Mouse (Mus musculus) CH12.LX (cell line): ENCODE results near the gene Pou2f1.

Experiments
- CTCF ChIP-seq, 2 experiments: IDR thresholded peaks in 1 of 2; conservative IDR thresholded peaks in 1 of 2; 2 replicates each; pipeline ENCODE4 v1.5.1; 2011 to 2012; ENCODE audit warnings: low read depth in 2 of 2, low read length in 2 of 2, improper control_type of control experiment in 1 of 2, inconsistent platforms in 1 of 2, mild to moderate bottlenecking in 1 of 2, moderate library complexity in 1 of 2
- HCFC1 ChIP-seq: IDR thresholded peaks from 2 replicates; pipeline ENCODE4 v1.6.1; 2012; ENCODE audit warnings: low read depth, mild to moderate bottlenecking, inconsistent platforms, low read length, improper control_type of control experiment
- MAFK ChIP-seq: IDR thresholded peaks from 2 replicates; pipeline ENCODE4 v1.6.1; 2011; ENCODE audit warnings: low read length, improper control_type of control experiment; ENCODE audit not compliant: insufficient replicate concordance
- MAZ ChIP-seq: IDR thresholded peaks from 2 replicates; pipeline ENCODE4 v1.6.1; 2012; ENCODE audit warnings: low read depth, mild to moderate bottlenecking, inconsistent platforms, low read length, improper control_type of control experiment, moderate library complexity
- NRF1 ChIP-seq: IDR thresholded peaks from 2 replicates; pipeline ENCODE4 v1.6.1; 2014; ENCODE audit warnings: low read depth, mild to moderate bottlenecking, inconsistent platforms, low read length, improper control_type of control experiment, moderate library complexity
- POLR2A ChIP-seq: IDR thresholded peaks from 2 replicates; pipeline ENCODE4 v1.6.1; 2011; ENCODE audit warnings: low read depth, mild to moderate bottlenecking, improper control_type of control experiment, low read length
- POLR2AphosphoS2 ChIP-seq: IDR thresholded peaks from 2 replicates; pipeline ENCODE4 v1.6.1; 2011; ENCODE audit warnings: low read depth, low read length, improper control_type of control experiment
- SIN3A ChIP-seq: IDR thresholded peaks from 2 replicates; pipeline ENCODE4 v1.6.1; 2012; ENCODE audit warnings: low read length, improper control_type of control experiment, inconsistent platforms
- USF1 ChIP-seq: IDR thresholded peaks from 2 replicates; pipeline ENCODE4 v1.6.1; 2014; ENCODE audit warnings: low read depth, mild to moderate bottlenecking, inconsistent platforms, low read length, improper control_type of control experiment
- USF2 ChIP-seq: conservative IDR thresholded peaks from 2 replicates; pipeline ENCODE4 v1.6.1; 2011; ENCODE audit warnings: low read depth, low read length, improper control_type of control experiment

DNA sequence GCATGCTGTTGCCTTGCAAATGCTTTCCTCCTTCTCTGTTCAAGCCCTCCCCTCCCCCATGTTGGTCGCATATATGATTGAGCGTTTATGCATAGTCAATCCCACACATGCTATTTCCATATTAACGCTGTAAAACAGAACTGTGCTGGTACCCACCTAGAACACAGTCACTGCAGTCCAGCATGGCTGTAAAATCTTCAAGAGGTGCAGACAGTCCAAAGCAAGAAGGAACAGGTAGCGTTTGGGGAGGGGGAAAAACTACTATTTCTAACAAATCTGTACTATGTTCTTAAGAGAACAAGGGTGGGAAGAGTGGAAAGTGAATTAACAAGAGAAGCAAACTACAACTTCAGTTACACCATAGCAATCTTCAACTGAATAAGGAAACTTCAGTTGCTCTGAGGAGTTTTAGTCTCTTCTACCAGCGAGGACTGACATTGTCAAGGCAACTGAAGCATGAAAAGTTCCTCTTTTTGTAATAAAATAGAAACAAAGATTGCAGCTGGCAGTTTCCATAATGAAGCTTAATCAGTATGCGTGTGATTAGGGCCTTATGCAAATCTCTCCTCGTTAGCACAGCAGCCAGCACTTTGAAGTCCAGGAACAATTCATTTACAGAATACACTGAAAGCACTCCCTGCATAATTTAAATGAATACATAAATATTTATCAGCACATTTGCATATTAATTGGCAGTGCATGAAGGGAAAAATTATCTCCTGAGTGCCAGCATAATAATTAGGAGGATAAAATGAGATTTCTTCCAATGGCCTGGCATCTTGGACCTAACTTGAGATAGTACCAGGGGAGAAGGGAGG lies 67.6 kb downstream of the Pou2f1 start:
- TF ChIP-seq MAFK = no peak
- no peak for TF ChIP-seq HCFC1
- TF ChIP-seq CTCF (conservative IDR thresholded peaks at IDR 0.05 in 1 of 2, IDR thresholded peaks at IDR 0.05 in 1 of 2; ENCODE audit: low read depth in 2 of 2, low read length in 2 of 2) = no peak
- TF ChIP-seq POLR2AphosphoS2 = 0 out of 2 replicates have a peak, but pooled peaks have one; percentile 64
- no peak for TF ChIP-seq NRF1
- no peak for TF ChIP-seq USF1
- TF ChIP-seq POLR2A = peak; percentile 71
- TF ChIP-seq USF2 = no peak
- TF ChIP-seq SIN3A = no peak
- no peak for TF ChIP-seq MAZ
